Mouse (Mus musculus) inflammation-experienced regulatory T-cells, adult 6 months (primary cell): ENCODE measurements around the gene Hps6. TPM values are rescaled to one million over a fixed set of nuclear protein-coding genes. Genes with fewer than 3 reads are reported as not detected.

Source experiments
- ATAC-seq: one replicate; pipeline ENCODE4 v1.8.0; 2017
- polyA plus RNA-seq, 3 experiments: library from polyadenylated mRNA; unstranded; fragments of 100-300 nt; shearing (Covaris generic); gene quantifications; one replicate each; pipeline ENCODE4 v1.2.1; 2017

Gene Hps6
- polyA plus RNA-seq, 3 experiments from 2014 or later = 1.3 to 3.1 (median 2.6) TPM

- ATAC-seq = no peak
These were observed 27.1 kb downstream of the Hps6 start for GRCm38 (mm10) chr19:46030196-46030983.

DNA sequence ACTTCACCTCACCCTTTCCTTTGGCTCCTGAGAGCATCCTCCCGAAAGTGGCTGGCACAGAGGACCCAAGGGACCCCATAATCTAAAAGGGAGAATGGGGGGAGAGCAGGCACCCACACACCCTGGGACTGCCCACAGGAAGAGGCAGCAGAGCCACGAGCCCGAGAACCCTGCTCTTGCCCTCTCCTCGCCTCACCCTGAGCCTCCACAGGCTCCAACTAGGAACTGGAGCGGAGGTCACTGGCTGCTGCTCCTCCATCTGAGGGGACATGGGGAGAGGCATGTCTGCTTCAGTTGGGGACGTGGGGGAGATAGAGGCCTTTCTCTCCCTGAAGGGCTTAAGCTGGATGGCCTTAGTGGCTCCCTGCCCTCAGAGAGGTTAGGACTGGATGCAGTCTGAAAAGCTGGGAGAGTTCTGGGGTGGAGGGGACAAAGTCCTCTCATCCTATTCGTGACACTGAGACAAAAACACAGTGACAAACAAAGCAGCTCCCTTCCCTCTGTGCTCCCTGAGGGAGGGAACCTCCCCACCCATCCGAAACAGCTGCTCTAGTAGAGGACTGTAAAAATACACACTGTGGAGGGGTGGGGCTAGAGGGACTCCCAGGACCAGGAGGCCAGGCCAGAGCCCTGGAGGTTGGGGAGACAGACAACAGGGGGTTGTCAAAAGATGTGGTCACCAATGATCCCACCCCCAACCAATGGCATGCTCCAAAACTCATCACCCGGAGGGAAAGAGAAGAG is 28.6 kb downstream of the Hps6 start:
- ATAC-seq = no peak

DNA sequence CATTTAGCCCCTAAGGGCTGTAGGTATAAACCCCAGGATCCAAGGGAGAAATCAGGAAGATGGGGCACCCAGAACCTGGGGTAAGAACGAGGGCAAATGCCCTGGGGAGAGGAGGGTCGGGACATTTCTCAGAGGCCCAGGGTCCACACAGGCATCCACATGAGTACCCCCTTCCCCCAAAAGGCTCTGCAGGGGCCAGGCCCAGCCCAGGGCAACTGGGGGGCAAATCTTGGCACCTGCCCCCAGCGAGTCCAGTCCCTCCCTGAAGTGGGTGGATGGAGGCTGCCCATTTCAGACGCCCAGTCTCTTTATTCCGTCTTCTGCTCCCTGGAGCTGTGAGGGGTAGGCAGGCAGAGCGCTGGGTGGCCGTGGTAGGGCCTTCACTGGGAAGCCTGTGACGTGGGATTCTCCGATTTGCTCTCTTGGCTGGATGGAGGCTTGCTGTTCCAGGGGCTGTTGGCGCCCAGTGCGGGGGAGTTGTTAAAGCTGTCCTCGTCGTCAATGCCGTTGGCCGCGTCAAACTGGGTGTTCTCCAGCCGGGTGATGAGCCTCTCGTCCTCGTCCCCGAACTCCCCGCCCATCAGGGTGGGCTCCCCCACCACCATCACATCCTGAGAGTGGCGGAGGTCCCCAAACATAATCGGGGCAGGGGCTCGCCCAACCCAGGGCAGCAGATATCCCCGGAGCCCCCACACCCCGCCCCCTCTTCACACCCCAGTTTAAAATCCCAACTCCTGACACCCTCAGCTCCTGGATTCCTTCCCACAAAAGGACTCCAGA is 29.6 kb downstream of the Hps6 start:
- no peak for ATAC-seq

DNA sequence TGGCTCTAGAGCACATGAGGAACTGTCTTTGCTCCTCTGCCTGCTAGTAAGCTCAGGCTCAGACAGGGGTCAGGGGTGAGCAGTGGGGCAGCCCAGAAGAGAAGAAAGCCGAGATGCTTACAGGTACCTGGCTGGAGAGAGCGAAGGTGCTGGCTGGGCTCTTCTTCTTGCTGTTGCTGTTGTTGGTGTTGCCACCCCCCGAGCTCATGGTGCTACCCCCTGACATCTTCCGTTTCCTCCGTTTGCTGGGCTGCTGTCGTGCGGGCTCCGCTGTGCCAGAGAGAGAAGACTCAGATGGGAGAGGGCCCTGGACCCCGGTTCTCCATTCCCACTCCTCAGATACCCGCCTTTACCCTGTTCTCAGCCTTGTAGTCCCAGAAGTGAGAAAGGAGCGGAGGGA is 30.6 kb downstream of the Hps6 start:
- ATAC-seq = no peak

DNA sequence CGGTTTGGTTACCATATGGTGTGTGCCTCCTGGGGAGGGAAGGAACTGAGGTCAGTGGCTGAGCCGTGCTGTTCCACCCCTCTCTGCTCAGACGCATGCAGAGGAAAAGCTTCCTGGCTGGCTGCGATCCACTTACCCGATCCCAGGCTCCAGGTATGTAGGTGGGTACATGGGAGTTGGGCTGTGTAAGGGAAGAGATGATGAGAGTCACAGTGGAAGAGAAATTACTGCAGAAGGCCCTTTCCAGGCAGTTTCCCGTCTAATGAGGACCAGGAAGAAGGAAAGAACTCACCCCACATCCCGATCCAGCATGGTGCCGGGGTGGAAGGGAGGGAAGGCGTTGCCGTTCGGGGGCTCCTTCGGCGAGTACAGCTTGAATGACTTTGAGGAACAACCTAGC is 32.7 kb downstream of the Hps6 start:
- no peak for ATAC-seq

GRCm38 (mm10) chr19:46036477-46037242 is 33.4 kb downstream of the Hps6 start:
- ATAC-seq = no peak

GRCm38 (mm10) chr19:46037243-46037924 is 34.1 kb downstream of the Hps6 start:
- peak; percentile 51 for ATAC-seq

- ATAC-seq = no peak
These were observed 34.9 kb downstream of the Hps6 start for GRCm38 (mm10) chr19:46037925-46038850.

DNA sequence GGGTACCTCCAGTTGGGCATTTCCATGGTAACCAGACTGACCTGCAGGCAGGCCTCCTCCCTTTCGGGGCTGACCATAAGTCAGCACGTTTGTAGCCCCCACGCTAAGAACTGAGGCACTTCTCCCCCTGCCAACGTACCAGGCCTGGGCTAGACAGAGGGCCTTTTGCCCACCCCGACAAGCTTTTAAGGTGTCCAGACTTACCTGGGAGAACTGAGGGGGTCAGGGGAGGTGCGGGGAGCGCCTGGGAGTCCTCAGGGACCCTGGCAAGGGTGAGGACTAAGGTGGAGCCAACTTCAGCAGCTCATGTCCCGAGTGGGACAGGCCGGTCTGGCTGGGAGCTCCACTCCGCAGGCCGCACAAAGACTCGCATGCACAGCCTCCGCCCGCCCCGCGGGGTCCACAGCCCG is 35.5 kb downstream of the Hps6 start:
- ATAC-seq = no peak

GRCm38 (mm10) chr19:46039478-46039877 is 36.2 kb downstream of the Hps6 start:
- ATAC-seq = peak; percentile 80

DNA sequence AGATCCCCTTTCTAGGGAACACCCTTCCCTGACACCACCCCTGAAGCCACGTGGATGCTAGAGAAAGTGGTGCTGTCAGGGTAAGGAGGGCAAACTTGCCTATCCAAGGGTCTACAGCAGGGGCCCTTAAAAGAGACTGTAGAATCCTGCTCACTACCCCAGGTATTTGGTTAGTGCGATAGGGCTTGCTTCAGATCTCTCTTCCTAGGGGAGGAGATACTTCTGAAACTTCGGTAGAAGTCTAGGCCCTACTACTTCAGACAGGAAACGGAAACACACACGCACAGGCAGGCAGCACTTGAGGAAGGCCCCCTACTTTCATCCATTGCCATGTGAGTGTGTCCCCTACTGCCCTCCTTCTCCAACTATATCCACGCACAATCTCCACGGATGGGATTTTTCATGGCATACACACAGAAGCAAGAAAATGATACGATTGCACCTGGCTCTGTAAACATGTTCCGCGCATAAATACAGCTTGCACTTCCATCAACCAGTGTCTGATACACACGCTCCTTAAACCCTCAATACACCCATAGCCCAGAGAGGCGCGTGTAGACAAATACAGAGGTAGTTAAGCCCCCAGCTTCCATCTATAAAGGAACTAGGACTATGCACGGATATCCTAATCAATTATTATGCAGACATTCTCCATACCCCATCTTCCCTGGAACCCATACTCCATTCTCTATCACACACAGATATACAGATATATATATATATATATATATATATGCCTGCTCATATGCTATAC is 37.0 kb downstream of the Hps6 start:
- ATAC-seq = peak; percentile 51

GRCm38 (mm10) chr19:46041299-46041932 is 38.1 kb downstream of the Hps6 start:
- no peak for ATAC-seq

GRCm38 (mm10) chr19:46041933-46042475 is 38.7 kb downstream of the Hps6 start:
- no peak for ATAC-seq

DNA sequence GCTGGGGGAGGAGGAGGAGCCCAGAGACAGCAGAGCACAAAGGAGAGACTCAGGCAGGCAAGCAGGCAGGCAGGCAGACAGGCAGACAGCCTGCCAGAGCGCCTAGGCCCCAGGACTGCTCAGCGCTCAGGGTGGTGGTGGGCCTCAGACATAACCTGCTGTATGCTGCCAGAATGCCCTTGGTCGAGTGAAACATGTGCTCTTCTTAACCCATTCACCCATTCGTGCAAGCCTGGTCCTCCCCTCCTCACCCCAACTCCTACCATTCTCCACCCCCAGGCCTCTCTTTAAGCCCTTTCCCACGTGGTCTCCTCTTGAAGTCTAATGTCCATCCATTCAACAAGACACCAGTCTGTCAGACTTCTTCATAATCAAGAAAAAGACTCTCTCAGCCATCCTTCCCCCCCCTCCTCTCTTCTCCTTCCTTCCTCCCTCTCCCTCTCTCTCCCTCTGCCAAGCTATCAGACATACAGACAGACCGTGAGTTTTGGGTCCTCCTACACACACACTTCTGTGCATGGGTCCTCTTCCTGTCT is 39.2 kb downstream of the Hps6 start:
- ATAC-seq = no peak

DNA sequence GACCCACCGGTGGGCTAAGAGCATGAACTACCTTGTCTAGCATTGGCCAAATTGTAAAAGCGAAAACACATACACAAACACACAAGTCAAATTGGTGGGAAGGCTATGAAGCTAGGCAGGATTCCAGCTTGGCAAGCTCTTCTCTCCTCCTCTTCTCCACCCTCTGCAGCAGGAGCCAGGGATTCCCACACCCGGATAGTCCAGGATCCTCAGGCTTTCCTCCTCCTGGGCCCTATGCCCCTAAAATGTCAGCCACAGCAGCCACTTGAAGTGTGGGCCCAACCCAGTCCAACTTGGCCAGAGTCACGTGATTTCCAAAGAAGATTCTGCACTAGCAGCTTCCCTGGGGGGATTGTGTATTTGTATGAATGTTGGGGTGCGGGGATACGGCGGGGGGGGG is 40.1 kb downstream of the Hps6 start:
- ATAC-seq = no peak

- ATAC-seq = no peak
These were observed 41.1 kb downstream of the Hps6 start, which contains the start of gene Pprc1 for GRCm38 (mm10) chr19:46044271-46044992. Gene Pprc1, plus strand, starts transcription at chr19:46044886.

- ATAC-seq = peak; percentile 69
These were observed 41.8 kb downstream of the Hps6 start, which contains the start of gene Ldb1 for GRCm38 (mm10) chr19:46044993-46045695. Gene Ldb1, minus strand, starts transcription at chr19:46045214.
